Mouse (Mus musculus): Measurements from ENCODE around the gene Vipr2. TPM values are rescaled to one million over a fixed set of nuclear protein-coding genes. Genes with fewer than 3 reads are reported as not detected.

The Vipr2 gene
- polyA plus RNA-seq, 1 experiment = 0.31 TPM

- no peak overlapping the region for H3K4me3 ChIP-seq
- H3K36me3 ChIP-seq (ENCODE audit: control insufficient read depth, insufficient read depth) = no peaks in the 10 kb centered on the region
- TF ChIP-seq MYOG (IDR thresholded peaks at IDR 0.05; ENCODE audit: control insufficient read depth in 1 of 3, insufficient read depth in 1 of 3, insufficient read length in 2 of 3, low read depth in 2 of 3) (no peak), E2F4 (IDR thresholded peaks at IDR 0.05; ENCODE audit: insufficient read depth) (no peak), POLR2AphosphoS2 (IDR thresholded peaks at IDR 0.05; ENCODE audit: insufficient read length, low read depth) (no peak), REST (IDR thresholded peaks at IDR 0.05; ENCODE audit: insufficient read depth, insufficient read length) (no peak), CEBPB (IDR thresholded peaks at IDR 0.05; ENCODE audit: insufficient read depth, poor library complexity, severe bottlenecking) (no peak)
- peak overlapping the region; percentile 33 for H3K4me2 ChIP-seq (ENCODE audit: low read depth)
- no peaks in the 10 kb centered on the region for H3K79me2 ChIP-seq (ENCODE audit: control insufficient read depth, insufficient read depth)
- H3K27me3 ChIP-seq (ENCODE audit: control insufficient read depth, insufficient read depth, insufficient read length) = no peaks in the 10 kb centered on the region
- no peak overlapping the region for H3ac ChIP-seq (ENCODE audit: control insufficient read depth, insufficient read length)
Observed at GRCm38 (mm10) chr12:116094765-116095555, 17.4 kb downstream of the Vipr2 start.

- Histone ChIP-seq H3K79me2 (ENCODE audit: control insufficient read depth, insufficient read depth) (no peaks in the 10 kb centered on the region), H3K4me3 (no peak overlapping the region), H3K4me2 (ENCODE audit: low read depth) (peak overlapping the region; percentile 21), H3K36me3 (ENCODE audit: control insufficient read depth, insufficient read depth) (no peaks in the 10 kb centered on the region), H3K27me3 (ENCODE audit: control insufficient read depth, insufficient read depth, insufficient read length) (no peaks in the 10 kb centered on the region), H3ac (ENCODE audit: control insufficient read depth, insufficient read length) (no peak overlapping the region)
- TF ChIP-seq REST (IDR thresholded peaks at IDR 0.05; ENCODE audit: insufficient read depth, insufficient read length) = no peak
- no peak for TF ChIP-seq MYOD1 (IDR thresholded peaks at IDR 0.05; ENCODE audit: control insufficient read depth in 1 of 3, insufficient read length in 2 of 3, low read depth in 2 of 3)
- TF ChIP-seq CEBPB (IDR thresholded peaks at IDR 0.05; ENCODE audit: insufficient read depth, poor library complexity, severe bottlenecking) = no peak
- no peak for TF ChIP-seq MAX (IDR thresholded peaks at IDR 0.05; ENCODE audit: low read depth)
- no peak for TF ChIP-seq POLR2AphosphoS2 (IDR thresholded peaks at IDR 0.05; ENCODE audit: insufficient read length, low read depth)
- TF ChIP-seq SRF (IDR thresholded peaks at IDR 0.05; ENCODE audit: control insufficient read depth, insufficient read length, low read depth) = no peak
- no peak for TF ChIP-seq POLR2A (IDR thresholded peaks at IDR 0.05; ENCODE audit: insufficient read length, low read depth)
- TF ChIP-seq TCF3 (IDR thresholded peaks at IDR 0.05; ENCODE audit: insufficient read length, low read depth) = no peak
- TF ChIP-seq E2F4 (IDR thresholded peaks at IDR 0.05; ENCODE audit: insufficient read depth) = no peak
- no peak for TF ChIP-seq TCF12 (IDR thresholded peaks at IDR 0.05; ENCODE audit: insufficient read depth, poor library complexity, severe bottlenecking)
- no peak for TF ChIP-seq USF1 (IDR thresholded peaks at IDR 0.05; ENCODE audit: low read depth)
Observed at GRCm38 (mm10) chr12:116096361-116096904, 18.9 kb downstream of the Vipr2 start.

GRCm38 (mm10) chr12:116097166-116097565 is 19.6 kb downstream of the Vipr2 start:
- no peak for TF ChIP-seq CEBPB (IDR thresholded peaks at IDR 0.05; ENCODE audit: insufficient read depth, poor library complexity, severe bottlenecking)
- no peak for TF ChIP-seq TCF12 (IDR thresholded peaks at IDR 0.05; ENCODE audit: insufficient read depth, poor library complexity, severe bottlenecking)
- no peak for TF ChIP-seq SRF (IDR thresholded peaks at IDR 0.05; ENCODE audit: control insufficient read depth, insufficient read length, low read depth)
- Histone ChIP-seq H3K79me2 (ENCODE audit: control insufficient read depth, insufficient read depth) (no peaks in the 10 kb centered on the region), H3K36me3 (ENCODE audit: control insufficient read depth, insufficient read depth) (no peaks in the 10 kb centered on the region)

DNA sequence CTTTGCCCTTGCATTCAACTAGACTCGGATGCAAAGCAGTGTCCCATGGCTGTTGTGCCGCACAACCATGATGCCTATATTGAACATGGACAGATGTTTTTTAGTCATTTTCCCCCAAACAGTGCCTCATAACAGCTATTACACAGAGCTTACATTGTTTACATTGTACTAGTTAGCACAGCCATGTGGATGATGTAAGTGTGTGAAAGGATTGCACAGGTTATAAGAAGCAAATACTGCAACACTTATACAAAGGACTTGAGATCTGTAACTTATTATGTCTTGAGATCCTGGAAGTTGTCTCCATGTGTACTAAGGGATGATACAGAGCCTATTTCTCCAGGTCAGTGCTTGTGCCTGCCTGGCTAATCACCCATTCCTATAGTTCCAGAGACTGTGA is 24.4 kb downstream of the Vipr2 start:
- peak; percentile 94 for TF ChIP-seq CEBPB (IDR thresholded peaks at IDR 0.05; ENCODE audit: insufficient read depth, poor library complexity, severe bottlenecking)
- no peak for TF ChIP-seq REST (IDR thresholded peaks at IDR 0.05; ENCODE audit: insufficient read depth, insufficient read length)
- TF ChIP-seq MYOD1 (IDR thresholded peaks at IDR 0.05; ENCODE audit: control insufficient read depth in 1 of 3, insufficient read length in 2 of 3, low read depth in 2 of 3) = no peak
- no peaks in the 10 kb centered on the region for H3K36me3 ChIP-seq (ENCODE audit: control insufficient read depth, insufficient read depth)
- no peak overlapping the region for H3ac ChIP-seq (ENCODE audit: control insufficient read depth, insufficient read length)
- H3K27me3 ChIP-seq (ENCODE audit: control insufficient read depth, insufficient read depth, insufficient read length) = no peaks in the 10 kb centered on the region
- H3K79me2 ChIP-seq (ENCODE audit: control insufficient read depth, insufficient read depth) = no peaks in the 10 kb centered on the region
- no peak overlapping the region for H3K4me3 ChIP-seq
- H3K4me2 ChIP-seq (ENCODE audit: low read depth) = no peak overlapping the region

More at GRCm38 (mm10) chr12:116097166-116097565, 19.6 kb downstream of the Vipr2 start:
- Histone ChIP-seq H3K4me2 (ENCODE audit: low read depth) (no peak overlapping the region), H3ac (ENCODE audit: control insufficient read depth, insufficient read length) (no peak overlapping the region), H3K4me3 (no peak overlapping the region), H3K27me3 (ENCODE audit: control insufficient read depth, insufficient read depth, insufficient read length) (no peaks in the 10 kb centered on the region)

DNA sequence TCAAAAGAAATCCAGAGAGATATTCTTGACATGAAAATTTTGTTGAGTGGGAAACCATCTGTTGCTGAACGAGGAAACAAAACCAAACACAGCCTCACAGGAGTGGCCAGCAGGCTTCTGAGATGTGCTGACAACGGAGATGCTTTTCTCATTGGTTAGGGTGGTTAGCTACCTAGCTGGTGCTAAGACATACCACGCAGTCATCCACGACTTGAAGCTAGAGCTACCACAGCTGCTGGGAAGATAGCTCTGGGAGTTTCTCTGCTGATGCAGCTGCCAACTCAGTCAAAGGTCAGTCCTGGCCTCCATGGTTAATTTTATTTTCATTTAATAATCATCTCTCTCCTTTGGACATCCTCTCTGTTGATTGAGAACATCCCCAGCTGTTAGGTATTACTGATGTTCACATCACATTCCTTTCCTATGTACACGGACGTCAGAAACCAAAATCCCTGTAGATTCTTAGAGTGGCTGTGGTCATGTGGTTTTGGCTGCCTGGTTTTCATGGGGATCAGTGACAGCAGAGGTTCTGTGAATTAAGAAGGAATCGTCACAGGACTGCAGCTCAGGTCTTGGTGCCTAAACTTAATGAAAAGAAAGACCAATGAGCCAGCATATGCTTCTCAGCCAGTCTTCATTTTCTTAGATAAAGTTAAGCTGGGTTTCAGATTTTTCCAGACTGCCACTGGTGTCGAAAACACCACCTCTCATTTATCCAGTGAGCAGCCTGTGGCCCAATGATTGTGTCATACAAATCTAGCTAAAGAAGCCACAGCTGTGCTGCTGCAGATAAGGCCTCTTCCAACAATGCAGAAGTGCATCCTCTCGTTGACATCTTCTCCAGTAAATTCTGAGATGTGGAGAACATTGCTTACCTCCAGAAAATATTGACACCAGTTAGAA is 32.2 kb downstream of the Vipr2 start:
- Histone ChIP-seq H3K27me3 (ENCODE audit: control insufficient read depth, insufficient read depth, insufficient read length) (no peaks in the 10 kb centered on the region), H3ac (ENCODE audit: control insufficient read depth, insufficient read length) (no peak overlapping the region), H3K79me2 (ENCODE audit: control insufficient read depth, insufficient read depth) (no peaks in the 10 kb centered on the region), H3K4me2 (ENCODE audit: low read depth) (peak overlapping the region; percentile 56), H3K36me3 (ENCODE audit: control insufficient read depth, insufficient read depth) (no peaks in the 10 kb centered on the region), H3K4me3 (no peak overlapping the region)
- TF ChIP-seq USF1 (IDR thresholded peaks at IDR 0.05; ENCODE audit: low read depth) (peak; percentile 61), MYOG (IDR thresholded peaks at IDR 0.05; ENCODE audit: control insufficient read depth in 1 of 3, insufficient read depth in 1 of 3, insufficient read length in 2 of 3, low read depth in 2 of 3) (no peak), CEBPB (IDR thresholded peaks at IDR 0.05; ENCODE audit: insufficient read depth, poor library complexity, severe bottlenecking) (0 out of 2 replicates have a peak, but pooled peaks have one; percentile 54), MYOD1 (IDR thresholded peaks at IDR 0.05; ENCODE audit: control insufficient read depth in 1 of 3, insufficient read length in 2 of 3, low read depth in 2 of 3) (peak in 2 of 3 experiments; percentile 50 to 61), TCF3 (IDR thresholded peaks at IDR 0.05; ENCODE audit: insufficient read length, low read depth) (no peak), TCF12 (IDR thresholded peaks at IDR 0.05; ENCODE audit: insufficient read depth, poor library complexity, severe bottlenecking) (no peak)

Measured in myocyte (in vitro differentiated cells).